Mouse (Mus musculus): Measurements from ENCODE around the gene Asb14.
"Not testable (repeated sequence)": the region's sequence is repeated elsewhere in the genome, so short reads cannot be mapped to it uniquely, and the experiment has no call there.

The Asb14 gene

DNA sequence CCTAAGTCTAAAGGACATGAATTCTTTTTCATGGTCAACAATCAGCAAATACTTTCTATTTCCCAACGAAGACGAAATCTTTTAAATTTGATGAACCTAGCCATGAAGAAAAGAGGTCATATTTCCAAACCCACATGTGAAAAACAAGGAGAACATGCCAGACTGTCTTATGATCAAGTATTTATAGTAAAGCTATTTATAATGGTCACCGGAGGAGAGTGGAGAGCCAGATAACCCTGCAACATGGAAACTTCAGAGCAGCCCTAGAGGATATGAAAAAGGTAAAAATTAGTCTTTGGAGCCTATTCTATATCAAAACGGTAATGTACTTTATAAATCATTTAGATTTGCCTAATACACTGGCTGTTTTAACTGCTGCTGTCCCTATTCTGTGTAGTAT is at the start of gene Asb14:
Asb14 (plus strand) TSS at position 166 of the 400 bp plus-strand sequence.
- no peak for DNase-seq

DNA sequence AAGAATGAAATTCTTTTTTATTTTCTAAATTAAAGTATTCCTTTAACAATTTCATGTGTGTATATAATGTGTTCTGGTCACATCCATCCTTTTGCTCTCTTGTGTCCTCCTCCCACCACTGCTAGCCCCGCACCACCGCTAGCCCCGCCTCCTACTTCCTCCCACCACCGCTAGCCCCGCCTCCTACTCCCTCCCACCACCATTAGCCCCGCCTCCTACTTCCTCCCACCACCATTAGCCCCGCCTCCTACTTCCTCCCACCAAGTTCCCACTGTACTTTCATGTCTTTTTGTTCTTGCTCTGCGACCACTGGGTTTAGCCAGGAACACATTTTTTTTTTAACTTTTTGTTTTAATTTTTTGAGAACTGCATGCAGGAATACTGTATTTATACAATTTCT is 41.3 kb upstream of the Asb14 start:
- no peak for DNase-seq

GRCm38 (mm10) chr14:26854066-26854465 is 40.3 kb upstream of the Asb14 start:
- DNase-seq: no peak

DNA sequence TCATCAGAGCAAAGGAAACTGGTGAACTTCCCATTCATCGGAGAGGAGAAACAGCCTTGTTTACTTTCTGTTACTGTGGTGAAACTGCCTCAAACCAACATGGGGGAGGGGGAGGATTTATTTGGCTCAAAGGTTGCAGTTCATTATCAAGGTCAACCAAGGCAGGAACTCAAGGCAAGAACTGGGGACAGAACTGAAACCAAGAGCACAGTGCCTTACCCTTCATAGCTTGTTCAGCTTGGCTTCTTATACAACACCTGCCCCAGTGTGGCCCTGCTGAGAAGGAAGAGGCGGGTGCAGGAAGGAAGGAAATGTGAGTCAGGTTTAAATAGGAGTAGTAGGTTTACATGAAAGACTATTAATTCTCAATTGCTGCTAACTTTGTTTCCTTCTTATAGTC is 36.0 kb upstream of the Asb14 start:
- no peak for DNase-seq

DNA sequence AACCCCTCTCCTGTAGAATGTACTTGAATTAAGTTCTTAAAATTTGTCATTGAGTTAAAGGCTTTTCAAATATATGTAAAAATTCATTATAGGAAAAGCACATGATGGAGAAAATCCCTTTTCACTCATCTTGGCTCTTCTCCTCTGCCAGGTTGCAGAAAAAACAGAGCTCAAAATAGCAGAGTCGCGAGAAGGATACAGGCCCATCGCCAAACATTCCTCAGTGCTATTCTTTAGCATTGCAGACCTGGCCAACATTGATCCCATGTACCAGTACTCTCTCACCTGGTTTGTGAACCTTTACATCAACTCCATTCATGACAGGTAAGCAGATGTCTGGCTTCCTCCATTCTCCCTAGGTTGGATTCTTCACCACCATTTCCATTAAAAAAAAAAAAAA is 35.3 kb upstream of the Asb14 start:
- no peak for DNase-seq

DNA sequence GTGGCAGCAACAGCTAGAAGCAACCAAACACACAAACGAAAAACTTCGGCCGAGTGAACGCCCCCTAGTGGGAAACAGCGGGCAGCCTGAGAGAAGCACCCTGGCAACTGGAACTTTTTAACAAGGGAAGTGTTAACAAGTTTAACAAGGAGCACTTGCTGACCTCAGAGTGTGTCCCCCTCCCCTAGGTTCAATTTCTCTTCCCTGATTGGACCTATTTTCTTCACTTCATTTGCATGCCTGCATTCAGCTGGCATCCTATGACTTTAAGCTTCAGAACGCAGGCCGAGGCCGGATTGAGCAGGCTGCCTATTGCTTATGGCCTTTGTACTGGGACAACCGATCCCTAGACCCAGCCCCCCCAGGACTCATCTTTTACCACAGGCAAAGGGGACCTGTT is 27.0 kb upstream of the Asb14 start:
- no peak for DNase-seq

DNA sequence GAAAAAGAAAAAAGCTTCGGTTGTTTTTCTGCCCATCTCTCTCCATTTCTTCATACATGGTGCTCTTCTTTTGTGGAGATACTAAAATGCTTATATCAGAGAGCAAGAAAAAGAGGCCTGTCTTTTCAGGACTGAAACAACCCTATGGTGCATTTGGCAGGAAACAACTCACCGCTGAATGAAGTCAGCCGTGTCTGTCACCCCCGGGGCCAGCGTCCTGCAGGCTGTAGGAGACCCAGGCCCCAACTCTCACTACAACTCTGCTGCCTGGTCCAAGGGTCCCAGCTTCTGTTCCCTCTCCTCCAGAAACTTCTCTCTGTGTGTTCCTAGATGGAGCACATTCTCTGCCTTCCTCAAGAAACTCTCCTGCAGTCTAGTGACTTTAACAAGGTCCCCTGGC is 26.1 kb upstream of the Asb14 start:
- no peak for DNase-seq

DNA sequence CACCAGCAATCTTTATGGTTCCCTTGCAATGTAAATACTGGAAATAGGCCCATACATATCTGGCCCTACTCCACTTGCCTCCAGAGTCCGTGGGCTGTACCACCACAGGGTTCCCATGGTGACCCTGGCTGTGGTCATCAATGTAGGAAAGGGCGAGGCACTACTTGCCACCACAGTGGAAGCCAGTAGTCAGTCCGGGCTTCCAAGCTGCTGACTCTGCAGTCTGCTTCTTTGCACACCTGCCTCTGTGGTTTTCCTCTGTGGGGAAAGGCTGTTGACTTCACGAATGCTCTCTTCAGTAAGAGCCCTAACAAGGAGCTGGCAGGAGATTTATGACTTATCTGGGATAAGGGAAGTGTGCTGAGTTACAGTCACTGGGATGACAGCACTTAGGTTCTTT is 15.6 kb upstream of the Asb14 start:
- no peak for DNase-seq

- no peak for DNase-seq
These were observed 14.4 kb upstream of the Asb14 start for GRCm38 (mm10) chr14:26879976-26880375.

GRCm38 (mm10) chr14:26881700-26882099 is 12.7 kb upstream of the Asb14 start:
- no peak for DNase-seq

GRCm38 (mm10) chr14:26887244-26887643 is 7.1 kb upstream of the Asb14 start:
- no peak for DNase-seq

DNA sequence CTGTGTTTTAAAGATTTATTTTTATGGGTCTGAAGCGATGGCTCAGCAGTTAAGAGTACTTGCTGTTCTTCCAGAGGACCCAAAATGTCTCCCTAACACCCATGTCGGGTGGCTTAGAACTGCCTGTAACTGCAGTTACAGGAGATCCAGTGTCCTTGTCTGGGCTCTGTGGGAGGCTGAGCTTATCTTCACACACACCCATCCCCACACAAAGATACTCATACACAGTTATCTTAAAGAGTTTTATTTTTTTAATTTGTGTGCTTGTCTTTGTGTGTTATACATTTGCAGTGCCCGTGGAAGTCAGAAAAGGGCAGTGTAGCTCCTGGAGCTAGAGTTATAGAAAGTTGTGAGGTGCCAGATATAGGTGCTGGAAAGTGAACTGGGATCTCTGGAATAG is 3.6 kb upstream of the Asb14 start:
- no peak for DNase-seq

DNA sequence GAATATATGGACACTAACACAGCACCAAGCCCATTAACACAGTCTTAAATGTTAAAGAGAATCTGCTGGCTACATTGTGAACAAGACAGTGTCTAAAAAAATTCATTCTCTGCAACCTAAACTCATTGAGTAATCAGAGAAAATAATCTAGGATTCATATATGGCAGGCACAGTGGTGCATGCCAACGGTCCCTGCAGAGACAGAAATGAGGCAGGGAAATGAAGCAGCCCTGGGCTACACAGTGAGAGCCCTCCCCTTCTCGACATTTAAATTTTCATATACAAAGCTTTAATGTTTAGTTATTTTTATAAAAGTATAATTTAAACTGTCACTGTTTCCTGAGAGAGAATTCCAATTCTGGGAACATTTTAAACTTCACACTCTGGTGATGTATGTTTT is 5.1 kb downstream of the Asb14 start:
- DNase-seq: no peak

- DNase-seq: no peak
These were observed 6.5 kb downstream of the Asb14 start for GRCm38 (mm10) chr14:26900893-26901292.

- DNase-seq: no peak
These were observed 13.0 kb downstream of the Asb14 start for GRCm38 (mm10) chr14:26907401-26907800.

DNA sequence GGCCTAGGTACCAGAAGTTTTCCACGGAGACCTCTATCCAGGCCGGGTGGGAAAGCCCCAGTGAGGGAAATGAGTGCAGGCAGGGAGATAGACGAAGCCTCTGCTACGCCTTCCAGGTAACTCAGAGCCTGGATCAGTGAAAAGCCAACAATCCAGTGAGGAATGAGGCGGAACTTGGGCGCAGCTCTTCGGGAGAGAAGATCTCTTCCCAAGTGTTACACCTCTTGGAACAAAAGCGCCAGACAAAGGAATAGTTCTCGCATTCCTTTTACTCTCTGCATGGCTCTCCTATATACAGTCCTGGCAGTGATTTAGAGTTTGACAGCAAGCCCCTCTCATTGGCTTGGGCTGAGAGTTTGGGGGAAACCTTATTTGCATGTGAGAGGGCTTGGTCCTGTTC is 16.1 kb downstream of the Asb14 start:
- DNase-seq: not testable (repeated sequence)

GRCm38 (mm10) chr14:26911201-26911600 is 16.8 kb downstream of the Asb14 start:
- no peak for DNase-seq

GRCm38 (mm10) chr14:26911826-26912225 is 17.5 kb downstream of the Asb14 start:
- no peak for DNase-seq

- no peak for DNase-seq
These were observed 19.4 kb downstream of the Asb14 start for GRCm38 (mm10) chr14:26913681-26914268.

DNA sequence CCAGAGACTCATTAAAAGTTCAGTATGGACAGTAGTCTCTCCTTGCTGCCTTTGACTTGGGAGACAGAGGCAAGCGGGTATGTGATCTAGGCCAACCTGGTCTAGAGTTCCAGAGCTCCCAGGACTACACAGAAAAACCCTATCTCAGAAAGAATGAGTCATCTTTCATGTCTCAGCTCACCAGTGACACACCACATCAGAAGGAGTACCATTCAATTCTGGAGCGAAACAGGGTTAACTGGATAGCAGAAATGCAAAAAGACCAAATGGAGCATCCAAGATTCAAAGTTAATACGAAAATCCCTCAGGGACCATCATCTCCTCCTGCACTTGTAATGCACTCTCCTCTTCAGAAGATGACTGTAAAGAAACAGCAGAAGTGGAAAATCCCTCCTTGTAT is 25.0 kb downstream of the Asb14 start:
- no peak for DNase-seq

DNA sequence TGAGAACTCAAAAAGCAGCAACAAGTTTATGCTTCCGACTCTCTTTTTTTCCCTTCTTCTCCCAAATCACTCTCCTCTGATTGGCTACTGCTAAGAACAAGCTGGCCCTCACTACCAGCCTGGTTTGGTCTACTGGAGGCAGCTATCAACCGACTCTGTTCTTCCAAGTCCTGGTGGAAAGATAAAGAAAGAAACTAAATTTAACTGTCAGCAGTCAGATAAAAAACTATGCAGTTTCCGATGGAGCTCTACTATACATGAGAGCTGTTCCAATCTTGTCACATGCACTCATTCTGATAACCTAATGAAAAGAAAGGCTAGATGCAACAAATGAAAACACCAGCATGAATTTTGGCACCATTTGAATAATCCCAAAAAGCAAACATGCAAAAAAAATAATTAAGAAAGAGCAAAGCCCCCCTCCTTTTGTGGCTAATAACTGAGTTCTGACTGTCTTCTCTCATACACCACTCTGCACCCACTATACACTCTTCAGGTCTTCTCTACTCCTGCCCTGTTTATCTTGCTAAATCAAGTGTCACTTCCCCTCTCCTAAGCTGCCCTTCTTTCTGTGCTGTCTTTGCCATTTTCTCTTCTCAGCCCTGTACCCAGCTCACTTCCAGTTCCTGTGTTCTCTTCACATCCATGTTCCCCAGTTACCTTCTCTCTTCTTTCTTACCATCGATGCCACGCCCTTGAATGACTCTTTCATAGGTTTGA is 29.5 kb downstream of the Asb14 start:
- DNase-seq: no peak

DNA sequence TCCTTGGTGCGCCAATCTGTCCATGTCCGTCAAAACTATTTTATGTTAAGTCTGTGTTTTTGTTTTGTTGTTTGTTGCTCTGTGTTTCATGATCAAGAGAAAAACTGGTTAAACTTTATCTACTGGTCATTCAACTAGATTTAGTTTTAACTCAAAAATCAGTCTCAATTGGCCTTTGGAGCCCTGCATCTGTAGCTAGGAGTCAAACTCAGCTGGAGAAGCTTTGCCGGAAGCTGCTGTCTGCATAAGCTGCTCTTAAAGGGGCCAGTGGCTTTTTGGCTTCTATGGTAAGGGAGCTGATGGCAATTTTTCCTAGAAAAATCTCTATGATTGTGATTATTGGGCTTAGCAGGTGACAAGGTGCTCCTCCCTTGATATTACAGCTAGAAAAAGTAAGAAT is 40.5 kb downstream of the Asb14 start:
- no peak for DNase-seq

DNA sequence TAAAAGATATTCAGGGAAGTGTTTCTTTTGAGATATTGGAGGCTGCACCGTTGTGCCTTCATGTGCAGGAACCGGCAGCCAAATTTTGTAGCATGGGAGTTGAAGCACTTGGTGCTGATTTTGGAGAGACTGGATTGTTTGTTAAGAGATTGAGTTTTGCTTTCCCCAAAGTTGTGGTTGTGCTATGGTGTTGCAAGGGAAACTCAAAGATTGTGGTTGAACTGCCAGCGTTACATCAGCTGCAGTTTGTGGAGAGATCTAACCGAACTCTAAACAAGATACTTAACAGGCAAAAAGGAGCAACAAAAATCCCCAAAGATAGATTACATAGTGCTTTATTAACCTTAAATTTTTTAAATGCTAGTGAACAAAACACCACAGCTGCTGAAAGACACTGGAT is 41.2 kb downstream of the Asb14 start:
- no peak for DNase-seq

- not testable (repeated sequence) for DNase-seq
These were observed 61.8 kb downstream of the Asb14 start for GRCm38 (mm10) chr14:26956139-26956538.

DNA sequence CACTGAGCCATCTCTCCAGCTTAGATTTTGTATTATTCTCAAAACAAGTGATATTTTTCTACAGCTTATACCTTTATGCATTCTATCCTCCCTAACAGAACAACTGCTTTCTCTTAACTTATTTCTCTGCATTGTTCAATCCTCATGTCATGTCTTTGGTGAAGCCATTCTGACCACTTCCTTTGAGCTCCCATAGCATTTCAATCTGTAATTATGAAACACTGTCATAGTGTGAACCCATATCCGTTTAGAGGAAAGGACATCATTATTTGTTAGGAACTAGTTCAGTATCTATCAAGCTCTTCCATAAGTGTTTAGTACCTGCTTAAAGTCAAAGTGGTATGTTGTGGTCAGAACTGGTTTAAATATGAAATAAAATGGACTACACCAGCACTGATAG is 66.2 kb downstream of the Asb14 start:
- DNase-seq: no peak

All from cerebellum, adult 8-10 months (tissue).